Mouse (Mus musculus): Measurements from ENCODE around the gene H2al1j. TPM values are rescaled to one million over a fixed set of nuclear protein-coding genes. Genes with fewer than 3 reads are reported as not detected.

H2al1j gene
- total and polyA plus RNA-seq, 3 experiments, result not detected

DNA sequence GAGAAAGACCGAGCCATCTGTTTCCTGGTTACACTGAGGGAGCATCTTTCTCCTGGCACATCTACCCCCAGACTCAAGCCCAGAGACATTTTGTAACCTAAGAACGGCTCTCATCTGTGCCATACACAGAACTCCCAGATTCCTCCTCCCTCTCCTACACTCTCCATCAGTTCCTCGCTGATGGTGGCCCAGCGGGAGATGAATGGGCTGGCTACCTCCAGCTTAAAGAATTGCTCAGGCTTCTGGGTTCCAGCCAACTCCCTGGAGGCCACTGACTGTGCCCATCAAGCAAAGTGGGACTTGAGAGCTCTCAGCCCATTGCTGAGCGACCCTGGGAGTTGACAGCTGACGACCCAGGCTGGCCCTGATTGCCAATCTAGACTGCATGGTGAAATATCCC, 36.3 kb downstream of the H2al1j start:
- dilution Hi-C loops (cut with MboI; ENCODE audit: extremely low pct_ligation_motif_present, extremely low pct_unique_long_range_greater_than_20kb, low sequenced_read_pairs) (no loop called here), in situ Hi-C loops (cut with MboI; ENCODE audit: low pct_ligation_motif_present, low pct_unique_long_range_greater_than_20kb, low sequenced_read_pairs) (no loop called here)

GRCm38 (mm10) chrX:11365151-11365550, 37.5 kb downstream of the H2al1j start:
- in situ Hi-C loops (cut with MboI; ENCODE audit: low pct_ligation_motif_present, low pct_unique_long_range_greater_than_20kb, low sequenced_read_pairs), result no loop called here
- Histone ChIP-seq H3K4me2 (ENCODE audit: insufficient read depth, low read depth, poor library complexity, severe bottlenecking) (no peak overlapping the region), H3K9ac (ENCODE audit: insufficient read depth, low read depth) (no peak overlapping the region), H3K27ac (ENCODE audit: insufficient read depth, low read depth) (no peak overlapping the region), H3K9me3 (replicated peaks; ENCODE audit: low read length) (no peaks in the 10 kb centered on the region), H3K79me2 (replicated peaks; ENCODE audit: control insufficient read depth, extremely low read depth, insufficient read depth, poor library complexity, severe bottlenecking) (no peaks in the 10 kb centered on the region), H3K4me1 (ENCODE audit: control insufficient read depth in 1 of 2, insufficient read depth in 2 of 2) (no peaks in the 10 kb centered on the region), H3K27me3 (replicated peaks) (no peaks in the 10 kb centered on the region), H3K36me3 (replicated peaks in 1 of 2; ENCODE audit: control insufficient read depth in 1 of 2, insufficient read depth in 1 of 2, low read length in 1 of 2) (no peaks in the 10 kb centered on the region), H3K4me3 (replicated peaks in 1 of 3; ENCODE audit: low read depth in 2 of 3, low read length in 2 of 3, poor library complexity in 1 of 3) (no peak overlapping the region)
- DNase-seq (ENCODE audit: extremely low read depth), result no peak
- dilution Hi-C loops (cut with MboI; ENCODE audit: extremely low pct_ligation_motif_present, extremely low pct_unique_long_range_greater_than_20kb, low sequenced_read_pairs), result no loop called here
- TF ChIP-seq RAD21 (IDR thresholded peaks at IDR 0.05; ENCODE audit: low read depth, low read length), result no peak
- TF ChIP-seq UBTF (IDR thresholded peaks at IDR 0.05; ENCODE audit: low read depth, low read length), result no peak

More for the DNA sequence above, 36.3 kb downstream of the H2al1j start:
- Histone ChIP-seq H3K4me3 (replicated peaks in 1 of 3; ENCODE audit: low read depth in 2 of 3, low read length in 2 of 3, poor library complexity in 1 of 3) (no peak overlapping the region), H3K36me3 (replicated peaks in 1 of 2; ENCODE audit: control insufficient read depth in 1 of 2, insufficient read depth in 1 of 2, low read length in 1 of 2) (no peaks in the 10 kb centered on the region), H3K4me2 (ENCODE audit: insufficient read depth, low read depth, poor library complexity, severe bottlenecking) (no peak overlapping the region), H3K27ac (ENCODE audit: insufficient read depth, low read depth) (no peak overlapping the region), H3K4me1 (ENCODE audit: control insufficient read depth in 1 of 2, insufficient read depth in 2 of 2) (no peaks in the 10 kb centered on the region), H3K9ac (ENCODE audit: insufficient read depth, low read depth) (no peak overlapping the region), H3K27me3 (replicated peaks) (no peaks in the 10 kb centered on the region), H3K9me3 (replicated peaks; ENCODE audit: low read length) (no peaks in the 10 kb centered on the region), H3K79me2 (replicated peaks; ENCODE audit: control insufficient read depth, extremely low read depth, insufficient read depth, poor library complexity, severe bottlenecking) (no peaks in the 10 kb centered on the region)
- no peak for TF ChIP-seq MAFK (IDR thresholded peaks at IDR 0.05; ENCODE audit: insufficient replicate concordance, low read length)
- TF ChIP-seq TBP (conservative IDR thresholded peaks at IDR 0.05; ENCODE audit: low read depth, low read length), result no peak
- no peak for TF ChIP-seq POLR2A (IDR thresholded peaks at IDR 0.05; ENCODE audit: low read depth, low read length)
- TF ChIP-seq CHD2 (IDR thresholded peaks at IDR 0.05; ENCODE audit: low read length), result no peak
- no peak for TF ChIP-seq MEF2A (IDR thresholded peaks at IDR 0.05; ENCODE audit: borderline replicate concordance, low read depth, low read length)
- no peak for TF ChIP-seq CTCF (conservative IDR thresholded peaks at IDR 0.05 in 1 of 2, IDR thresholded peaks at IDR 0.05 in 1 of 2; ENCODE audit: low read depth in 2 of 2, low read length in 2 of 2)
- no peak for TF ChIP-seq NELFE (IDR thresholded peaks at IDR 0.05; ENCODE audit: low read depth, low read length)
- TF ChIP-seq USF1 (IDR thresholded peaks at IDR 0.05; ENCODE audit: low read depth, low read length), result no peak
- TF ChIP-seq GABPA (IDR thresholded peaks at IDR 0.05; ENCODE audit: insufficient replicate concordance, low read depth, low read length), result no peak
- TF ChIP-seq SMC3 (IDR thresholded peaks at IDR 0.05; ENCODE audit: low read depth, low read length), result no peak
- no peak for TF ChIP-seq BHLHE40 (IDR thresholded peaks at IDR 0.05; ENCODE audit: low read depth, low read length)
- TF ChIP-seq MAZ (IDR thresholded peaks at IDR 0.05; ENCODE audit: low read depth, low read length), result no peak
- TF ChIP-seq CHD1 (IDR thresholded peaks at IDR 0.05; ENCODE audit: low read depth, low read length), result no peak
- no peak for TF ChIP-seq KAT2A (IDR thresholded peaks at IDR 0.05; ENCODE audit: insufficient replicate concordance, low read length)
- no peak for TF ChIP-seq RCOR1 (conservative IDR thresholded peaks at IDR 0.05; ENCODE audit: low read depth, low read length)
- no peak for DNase-seq (ENCODE audit: extremely low read depth)

Other genes starting within 250 kb of the H2al1j start
- not detected in 2 replicates for gene H2al1a, start 28.6 kb upstream of the H2al1j start, total RNA-seq (2012; rRNA removed)
- not detected in 2 replicates for gene H2al1a, start 28.6 kb upstream of the H2al1j start, total RNA-seq (2014; rRNA removed)
- not detected in 2 replicates for gene H2al1a, start 28.6 kb upstream of the H2al1j start, polyA plus RNA-seq (2012; ENCODE audit: insufficient read length, low read depth)
- not detected in 2 replicates for gene H2al1b, start 25.4 kb upstream of the H2al1j start, total RNA-seq (2012; rRNA removed)
- gene H2al1b, start 25.4 kb upstream of the H2al1j start, total RNA-seq (2014; rRNA removed), result not detected in 2 replicates
- not detected in 2 replicates for gene H2al1b, start 25.4 kb upstream of the H2al1j start, polyA plus RNA-seq (2012; ENCODE audit: insufficient read length, low read depth)
- not detected in 2 replicates for gene H2al1c, start 22.2 kb upstream of the H2al1j start, total RNA-seq (2012; rRNA removed)
- gene H2al1c, start 22.2 kb upstream of the H2al1j start, total RNA-seq (2014; rRNA removed), result not detected in 2 replicates
- gene H2al1c, start 22.2 kb upstream of the H2al1j start, polyA plus RNA-seq (2012; ENCODE audit: insufficient read length, low read depth), result not detected in 2 replicates
- not detected in 2 replicates for gene H2al1d, start 19.0 kb upstream of the H2al1j start, total RNA-seq (2012; rRNA removed)
- not detected in 2 replicates for gene H2al1d, start 19.0 kb upstream of the H2al1j start, total RNA-seq (2014; rRNA removed)
- gene H2al1d, start 19.0 kb upstream of the H2al1j start, polyA plus RNA-seq (2012; ENCODE audit: insufficient read length, low read depth), result not detected in 2 replicates
- not detected in 2 replicates for gene H2al1e, start 15.9 kb upstream of the H2al1j start, total RNA-seq (2012; rRNA removed)
- not detected in 2 replicates for gene H2al1e, start 15.9 kb upstream of the H2al1j start, total RNA-seq (2014; rRNA removed)
- gene H2al1e, start 15.9 kb upstream of the H2al1j start, polyA plus RNA-seq (2012; ENCODE audit: insufficient read length, low read depth), result not detected in 2 replicates
- not detected in 2 replicates for gene H2al1f, start 12.7 kb upstream of the H2al1j start, total RNA-seq (2012; rRNA removed)
- gene H2al1f, start 12.7 kb upstream of the H2al1j start, total RNA-seq (2014; rRNA removed), result not detected in 2 replicates
- not detected in 2 replicates for gene H2al1f, start 12.7 kb upstream of the H2al1j start, polyA plus RNA-seq (2012; ENCODE audit: insufficient read length, low read depth)
- gene H2al1g, start 9.6 kb upstream of the H2al1j start, total RNA-seq (2012; rRNA removed), result not detected in 2 replicates
- not detected in 2 replicates for gene H2al1g, start 9.6 kb upstream of the H2al1j start, total RNA-seq (2014; rRNA removed)
- not detected in 2 replicates for gene H2al1g, start 9.6 kb upstream of the H2al1j start, polyA plus RNA-seq (2012; ENCODE audit: insufficient read length, low read depth)
- gene H2al1h, start 6.3 kb upstream of the H2al1j start, total RNA-seq (2012; rRNA removed), result not detected in 2 replicates
- not detected in 2 replicates for gene H2al1h, start 6.3 kb upstream of the H2al1j start, total RNA-seq (2014; rRNA removed)
- not detected in 2 replicates for gene H2al1h, start 6.3 kb upstream of the H2al1j start, polyA plus RNA-seq (2012; ENCODE audit: insufficient read length, low read depth)
- gene H2al1i, start 3.2 kb upstream of the H2al1j start, total RNA-seq (2012; rRNA removed), result not detected in 2 replicates
- gene H2al1i, start 3.2 kb upstream of the H2al1j start, total RNA-seq (2014; rRNA removed), result not detected in 2 replicates
- gene H2al1i, start 3.2 kb upstream of the H2al1j start, polyA plus RNA-seq (2012; ENCODE audit: insufficient read length, low read depth), result not detected in 2 replicates